In genomic region chr6:91776543-91776942, GRCm38 (mm10) we compare ENCODE assay signal across 8 mouse cellular contexts. TPM values are rescaled to one million over a fixed set of nuclear protein-coding genes. Genes with fewer than 3 reads are reported as not detected.
DNase-seq lines count a peak whose midpoint lies in the region; ATAC-seq and TF ChIP-seq lines count a peak whose summit lies in the region.

No protein-coding gene starts in this region.

- 15% methylated on average over 9 of the region's 9 CpGs for WGBS in cerebellum, adult 2 months
- WGBS in forebrain, embryonic 14.5 days: 13% methylated on average over 9 of the region's 9 CpGs
- 17% methylated on average over 9 of the region's 9 CpGs for WGBS in hindbrain, postnatal 0 days
- WGBS in limb, embryonic 14.5 days: 10% methylated on average over 9 of the region's 9 CpGs

- no peak overlapping the region for H3K4me2 ChIP-seq in forebrain, embryonic 14.5 days (ENCODE audit: low read length)
- H3K4me2 ChIP-seq in hindbrain, postnatal 0 days (ENCODE audit: low read depth, low read length): no peak overlapping the region
- H3K4me2 ChIP-seq in limb, embryonic 14.5 days (replicated peaks; ENCODE audit: low read depth, low read length, severe bottlenecking): no peak overlapping the region

- no peak overlapping the region for H3K27ac ChIP-seq in ES-E14 (ENCODE audit: insufficient read depth, low read depth, low read length, poor library complexity, severe bottlenecking)
- H3K27ac ChIP-seq in cerebellum, adult 2 months (ENCODE audit: insufficient read depth, low read length): no peak overlapping the region
- no peak overlapping the region for H3K27ac ChIP-seq in forebrain, embryonic 14.5 days (ENCODE audit: low read depth, low read length)
- no peak overlapping the region for H3K27ac ChIP-seq in hindbrain, postnatal 0 days
- no peak overlapping the region for H3K27ac ChIP-seq in limb, embryonic 14.5 days (replicated peaks; ENCODE audit: low read depth, low read length)

- H3K36me3 ChIP-seq in ES-E14 (ENCODE audit: control insufficient read depth, insufficient read depth, low read length, poor library complexity, severe bottlenecking): no peaks in the 10 kb centered on the region
- no peaks in the 10 kb centered on the region for H3K36me3 ChIP-seq in forebrain, embryonic 14.5 days (ENCODE audit: control insufficient read depth, insufficient read depth, low read length)
- no peaks in the 10 kb centered on the region for H3K36me3 ChIP-seq in hindbrain, postnatal 0 days (ENCODE audit: insufficient read depth, low read length)
- H3K36me3 ChIP-seq in limb, embryonic 14.5 days (ENCODE audit: control insufficient read depth, insufficient read depth, low read length): no peaks in the 10 kb centered on the region

- no peaks in the 10 kb centered on the region for H3K27me3 ChIP-seq in cerebellum, adult 2 months (ENCODE audit: control insufficient read depth, insufficient read depth, low read length)
- no peaks in the 10 kb centered on the region for H3K27me3 ChIP-seq in forebrain, embryonic 14.5 days (replicated peaks; ENCODE audit: control insufficient read depth, insufficient read depth, low read length)
- H3K27me3 ChIP-seq in hindbrain, postnatal 0 days (ENCODE audit: insufficient read depth, low read length): no peaks in the 10 kb centered on the region
- no peaks in the 10 kb centered on the region for H3K27me3 ChIP-seq in limb, embryonic 14.5 days (ENCODE audit: control insufficient read depth, insufficient read depth, low read length)

- no peak overlapping the region for H3K4me3 ChIP-seq in ES-E14 (ENCODE audit: insufficient read depth in 1 of 2, low read depth in 1 of 2, low read length in 2 of 2, poor library complexity in 1 of 2, severe bottlenecking in 1 of 2)
- no peak overlapping the region for H3K4me3 ChIP-seq in cerebellum, adult 2 months (replicated peaks; ENCODE audit: insufficient read depth, low read depth, low read length)
- H3K4me3 ChIP-seq in forebrain, embryonic 14.5 days (ENCODE audit: low read depth, low read length): no peak overlapping the region
- no peak overlapping the region for H3K4me3 ChIP-seq in hindbrain, postnatal 0 days (ENCODE audit: low read length)
- H3K4me3 ChIP-seq in limb, embryonic 14.5 days (replicated peaks; ENCODE audit: low read length): no peak overlapping the region

- DNase-seq in A20 (ENCODE audit: low read depth, low spot score): peak; percentile 70
- peak; percentile 63 for DNase-seq in ES-E14 (ENCODE audit: low read depth, low spot score)
- peak; percentile 31 to 49 for DNase-seq in cerebellum, adult 2 months
- DNase-seq in forebrain, embryonic 14.5 days (ENCODE audit: low spot score): peak; percentile 72
- DNase-seq in hindbrain, postnatal 0 days (ENCODE audit: low spot score): peak; percentile 80
- DNase-seq in limb, embryonic 14.5 days (ENCODE audit: low spot score): peak; percentile 52
- DNase-seq in naive thymus-derived CD4-positive, alpha-beta T cell, adult 2 months (ENCODE audit: low read depth): peak; percentile 64
- DNase-seq in urinary bladder, postnatal 36 days (ENCODE audit: low spot score in 2 of 2): peak; percentile 13 to 36

- in situ Hi-C loops in ES-E14 (cut with MboI; ENCODE audit: low sequenced_read_pairs in 2 of 2, unreplicated experiment in 2 of 2): loop anchor here (5.0 to 25.0 kb wide), 3 partner anchors 76 to 288 kb away; no protein-coding TSS in a partner anchor

- no peaks in the 10 kb centered on the region for H3K9me3 ChIP-seq in ES-E14 (ENCODE audit: control insufficient read depth, insufficient read depth, low read depth, low read length)
- no peaks in the 10 kb centered on the region for H3K9me3 ChIP-seq in forebrain, embryonic 14.5 days (replicated peaks; ENCODE audit: control insufficient read depth, low read length)
- H3K9me3 ChIP-seq in hindbrain, postnatal 0 days (ENCODE audit: low read length): no peaks in the 10 kb centered on the region
- H3K9me3 ChIP-seq in limb, embryonic 14.5 days (ENCODE audit: control insufficient read depth, low read length): no peaks in the 10 kb centered on the region

- no peaks in the 10 kb centered on the region; a peak in 1 of 4 replicates for H3K4me1 ChIP-seq in ES-E14 (ENCODE audit: control insufficient read depth in 2 of 2, insufficient read depth in 2 of 2, low read length in 2 of 2, poor library complexity in 1 of 2)
- H3K4me1 ChIP-seq in cerebellum, adult 2 months (ENCODE audit: control insufficient read depth, insufficient read depth, low read length): no peaks in the 10 kb centered on the region
- no peaks in the 10 kb centered on the region for H3K4me1 ChIP-seq in forebrain, embryonic 14.5 days (ENCODE audit: control insufficient read depth, insufficient read depth, low read length)
- no peaks in the 10 kb centered on the region for H3K4me1 ChIP-seq in hindbrain, postnatal 0 days (ENCODE audit: insufficient read depth, low read length)
- H3K4me1 ChIP-seq in limb, embryonic 14.5 days (ENCODE audit: control insufficient read depth, insufficient read depth, low read length): no peaks in the 10 kb centered on the region

- peak; percentile 74 for ATAC-seq in forebrain, embryonic 14.5 days
- ATAC-seq in hindbrain, postnatal 0 days: peak; percentile 83
- no peak; the same call in 1 of the 2 replicates for ATAC-seq in limb, embryonic 14.5 days (ENCODE audit: low FRiP score, low read depth)

- H3K9ac ChIP-seq in ES-E14 (ENCODE audit: insufficient read depth, low read depth, low read length, poor library complexity, severe bottlenecking): no peak overlapping the region
- H3K9ac ChIP-seq in forebrain, embryonic 14.5 days (ENCODE audit: low read length): no peak overlapping the region
- H3K9ac ChIP-seq in hindbrain, postnatal 0 days (replicated peaks; ENCODE audit: low read length): no peak overlapping the region
- no peak overlapping the region for H3K9ac ChIP-seq in limb, embryonic 14.5 days (ENCODE audit: low read depth, low read length, severe bottlenecking)

- peak; percentile 82 for TF ChIP-seq CTCF in cerebellum, adult 2 months (IDR thresholded peaks at IDR 0.05; ENCODE audit: borderline replicate concordance, insufficient read depth, low read depth, low read length)
- peak; percentile 97 for TF ChIP-seq CTCF in hindbrain, postnatal 0 days (IDR thresholded peaks at IDR 0.05; ENCODE audit: low read depth)

- TF ChIP-seq POLR2A in cerebellum, adult 2 months (IDR thresholded peaks at IDR 0.05; ENCODE audit: borderline replicate concordance, insufficient read depth, low read length): no peak
- TF ChIP-seq POLR2A in limb, embryonic 14.5 days (IDR thresholded peaks at IDR 0.05; ENCODE audit: borderline replicate concordance, extremely low read depth, insufficient read depth, insufficient read length): no peak

TF ChIP-seq in ES-E14, 5 proteins besides CTCF, POLR2A, EP300 and RAD21:
- TF ChIP-seq MAFK (IDR thresholded peaks at IDR 0.05; ENCODE audit: insufficient read depth, low read depth, low read length): no peak
- TF ChIP-seq ZC3H11A (IDR thresholded peaks at IDR 0.05; ENCODE audit: borderline replicate concordance, low read depth, low read length): peak; percentile 93
TF ChIP-seq in ES-E14: peak in this region for 1.

RNA-seq across cellular contexts. Expression of gene Grip2, which starts 50.5 kb away (rescaled TPM):
- 0.58 and 1.1 TPM in 2 replicates for total RNA-seq in ES-E14 (2012; rRNA removed)
- polyA plus RNA-seq in cerebellum, adult 2 months (2012; rRNA removed): 13.5 and 15.5 TPM in 2 replicates
- polyA plus RNA-seq in forebrain, embryonic 14.5 days (2014; fragmentation: Nextera tagmentation; extraction: Ambion mirVana): 2.6 and 5.1 TPM in 2 replicates
- total RNA-seq in hindbrain, postnatal 0 days (2014; rRNA removed): 14.6 and 19.2 TPM in 2 replicates
- polyA plus RNA-seq in hindbrain, postnatal 0 days (2015; fragmentation: Nextera tagmentation; extraction: Ambion mirVana): 5.2 and 5.3 TPM in 2 replicates
- polyA plus RNA-seq in limb, embryonic 14.5 days (2012; rRNA removed): 5.9 and 6.1 TPM in 2 replicates
- 1.4 and 2.8 TPM in 2 replicates for polyA plus RNA-seq in limb, embryonic 14.5 days (2014; fragmentation: Nextera tagmentation; extraction: Ambion mirVana)

Comparison
In these comparisons a context has a peak if more than half of its experiments do, and no peak if none do; other contexts are left out.
1. DNase-seq: peak in every context shown above with its lines; median percentile 80 in hindbrain, postnatal 0 days; 72 in forebrain, embryonic 14.5 days; 70 in A20; 64 in naive thymus-derived CD4-positive, alpha-beta T cell, adult 2 months; 63 in ES-E14; 52 in limb, embryonic 14.5 days; 40 in cerebellum, adult 2 months; 24 in urinary bladder, postnatal 36 days.